Mouse (Mus musculus) kidney, embryonic 14.5 days (tissue): ENCODE measurements at regions not wholly inside any gene's neighbourhood (a gene's known extent, or its start where the extent isn't known, plus 50 kb on each side); places are given as distances from the start of the nearest gene placed in this dataset.
A peak's percentile ranks its signal among the peaks of the same experiment; 100 is the strongest.

Experiments
- ATAC-seq: fragments of 200-750 bp; cut with Nextera tagmentation; 2 replicates; pipeline ENCODE4 v1.8.0; 2017; ENCODE audit warnings: moderate number of reproducible peaks, mild to moderate bottlenecking, moderate TSS enrichment, moderate library complexity; ENCODE audit not compliant: low FRiP score, low TSS enrichment
- H3K27ac ChIP-seq: fragments of 300-500 bp; sonication (generic); 2 replicates; pipeline ENCODE4 v1.5.1; 2014; ENCODE audit warnings: low read depth, mild to moderate bottlenecking, low read length, moderate library complexity, mixed read lengths
- H3K27me3 ChIP-seq: fragments of 300-500 bp; sonication (generic); 2 replicates; pipeline ENCODE4 v1.6.1; 2014; ENCODE audit warnings: mild to moderate bottlenecking, low read length; ENCODE audit not compliant: control insufficient read depth, insufficient read depth
- H3K36me3 ChIP-seq: fragments of 300-500 bp; sonication (generic); 2 replicates; pipeline ENCODE4 v1.6.1; 2014; ENCODE audit warnings: low read length, mixed read lengths; ENCODE audit not compliant: control insufficient read depth, insufficient read depth
- H3K4me1 ChIP-seq: fragments of 300-500 bp; sonication (generic); 2 replicates; pipeline ENCODE4 v1.6.1; 2014; ENCODE audit warnings: low read length, mixed read lengths; ENCODE audit not compliant: control insufficient read depth, insufficient read depth
- H3K4me2 ChIP-seq: fragments of 300-500 bp; sonication (generic); replicated peaks from 2 replicates; pipeline ENCODE4 v1.6.1; 2014; ENCODE audit warnings: low read depth, mild to moderate bottlenecking, low read length
- H3K4me3 ChIP-seq: fragments of 300-500 bp; sonication (generic); 2 replicates; pipeline ENCODE4 v1.5.1; 2014; ENCODE audit warnings: mild to moderate bottlenecking, low read length
- H3K9ac ChIP-seq: fragments of 300-500 bp; sonication (generic); 2 replicates; pipeline ENCODE4 v1.6.1; 2014; ENCODE audit warnings: low read depth, mild to moderate bottlenecking, low read length, moderate library complexity
- H3K9me3 ChIP-seq: fragments of 300-500 bp; sonication (generic); 2 replicates; pipeline ENCODE4 v1.6.1; 2016; ENCODE audit warnings: low read length; ENCODE audit not compliant: control insufficient read depth
- WGBS: fragments of 180-500 bp; shearing (Covaris S2); extraction: QIAGEN DNeasy Blood & Tissue Kit; methylation state at CpG from one replicate; pipeline ENCODE4 v1.1.7; 2014; 5-methylcytosine and 5-hydroxymethylcytosine counted together

DNA sequence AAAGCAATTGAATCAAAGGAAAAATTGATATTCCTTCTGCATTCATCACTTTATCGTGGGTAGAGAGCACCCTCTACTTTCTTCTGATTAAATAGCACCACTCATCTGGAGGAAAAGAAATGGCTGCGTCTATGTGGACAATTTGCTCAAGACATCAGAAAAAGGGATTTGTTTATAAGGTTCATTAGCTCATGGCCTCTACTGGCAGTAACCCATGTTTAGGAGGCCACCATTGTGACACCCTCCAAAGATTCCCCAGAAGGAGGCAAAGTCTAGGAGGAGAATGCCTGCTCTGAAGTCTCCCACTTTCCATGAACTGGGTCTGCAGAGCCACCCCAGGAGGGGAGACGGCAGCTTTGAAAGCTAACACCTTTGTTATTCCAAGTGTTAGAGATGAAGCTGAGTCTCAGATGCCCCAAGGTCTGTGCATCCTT, 147.2 kb upstream of the Plscr5 start:
- no peaks in the 10 kb centered on the region for H3K4me1 ChIP-seq
- H3K9ac ChIP-seq = no peak overlapping the region
- H3K4me3 ChIP-seq = no peak overlapping the region
- H3K36me3 ChIP-seq = no peaks in the 10 kb centered on the region
- no peaks in the 10 kb centered on the region for H3K27me3 ChIP-seq
- H3K9me3 ChIP-seq = no peaks in the 10 kb centered on the region
- 38% methylated on average over 3 of the region's 3 CpGs for WGBS
- H3K4me2 ChIP-seq = no peak overlapping the region
- no peak overlapping the region for H3K27ac ChIP-seq
- no peak for ATAC-seq

DNA sequence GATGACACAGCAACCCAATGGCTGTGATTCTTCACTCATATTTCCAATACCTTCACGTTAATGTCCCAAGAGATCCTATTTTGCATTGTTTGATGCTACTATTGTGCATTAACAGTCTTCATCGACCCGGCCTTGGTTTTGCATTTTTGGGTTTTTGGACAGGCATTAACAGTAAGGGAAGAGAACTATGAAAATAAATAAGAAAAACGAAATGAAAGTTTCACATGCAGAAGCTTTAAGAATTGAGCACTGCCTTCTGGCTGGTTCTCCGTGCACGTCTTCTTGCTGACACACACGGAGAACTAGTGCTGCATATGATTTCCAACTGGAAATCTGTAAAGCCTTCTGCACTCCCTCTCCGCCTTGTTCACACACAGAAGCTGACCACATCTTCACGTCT, 148.6 kb upstream of the Plscr5 start:
- 76% methylated on average over 9 of the region's 9 CpGs for WGBS
- ATAC-seq = no peak
- Histone ChIP-seq H3K27ac (no peak overlapping the region), H3K27me3 (no peaks in the 10 kb centered on the region), H3K4me2 (no peak overlapping the region), H3K9me3 (no peaks in the 10 kb centered on the region), H3K4me3 (no peak overlapping the region), H3K4me1 (no peaks in the 10 kb centered on the region), H3K36me3 (no peaks in the 10 kb centered on the region), H3K9ac (no peak overlapping the region)

DNA sequence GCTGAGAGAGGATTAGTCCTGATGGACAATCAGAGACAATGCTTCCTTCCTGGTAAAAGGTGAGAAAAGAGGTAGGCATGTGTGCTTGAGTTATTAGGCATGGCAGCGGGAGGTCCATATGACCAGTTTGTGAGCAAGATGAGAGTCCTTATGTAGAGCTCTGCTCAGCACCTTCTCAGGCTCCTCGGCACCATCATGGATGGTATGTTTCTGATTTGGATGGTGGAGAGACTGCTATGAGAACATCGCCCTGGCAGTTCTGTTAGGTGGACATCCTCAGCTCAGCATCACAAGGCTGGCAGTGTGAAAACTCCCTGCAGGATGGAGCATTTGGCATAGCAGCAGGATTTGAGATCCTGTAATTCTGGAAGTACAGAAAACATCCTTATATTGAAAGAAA, 176.2 kb upstream of the Plscr5 start:
- no peak for ATAC-seq
- Histone ChIP-seq H3K4me3 (no peak overlapping the region), H3K4me2 (no peak overlapping the region), H3K4me1 (no peaks in the 10 kb centered on the region), H3K9ac (no peak overlapping the region), H3K27me3 (no peaks in the 10 kb centered on the region), H3K9me3 (no peaks in the 10 kb centered on the region), H3K36me3 (no peaks in the 10 kb centered on the region), H3K27ac (no peak overlapping the region)
- WGBS = 93% methylated on average over 3 of the region's 3 CpGs

DNA sequence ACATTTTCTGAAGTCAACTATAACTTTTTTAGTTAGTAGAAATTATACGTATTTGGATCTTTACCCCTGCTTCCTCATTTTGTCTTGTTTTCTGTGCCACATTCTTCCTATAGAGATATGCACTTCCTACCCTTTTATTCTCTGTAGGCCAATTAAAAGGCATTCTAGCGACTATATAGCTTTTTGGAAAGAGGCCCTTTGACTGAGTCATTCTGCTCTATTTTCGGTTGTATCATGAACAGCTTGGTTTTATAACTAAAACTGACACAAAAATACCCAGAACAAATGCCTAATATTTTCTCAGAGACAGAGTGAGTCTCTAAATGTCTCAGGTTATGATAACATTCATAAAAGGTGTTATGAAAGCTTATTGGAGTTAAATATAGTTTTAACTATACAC, 176.8 kb upstream of the Plscr5 start:
- Histone ChIP-seq H3K4me1 (no peaks in the 10 kb centered on the region), H3K9ac (no peak overlapping the region), H3K36me3 (no peaks in the 10 kb centered on the region), H3K4me3 (no peak overlapping the region), H3K27ac (no peak overlapping the region), H3K27me3 (no peaks in the 10 kb centered on the region), H3K9me3 (no peaks in the 10 kb centered on the region), H3K4me2 (no peak overlapping the region)
- WGBS = 71% methylated on average over 3 of the region's 3 CpGs
- no peak for ATAC-seq

DNA sequence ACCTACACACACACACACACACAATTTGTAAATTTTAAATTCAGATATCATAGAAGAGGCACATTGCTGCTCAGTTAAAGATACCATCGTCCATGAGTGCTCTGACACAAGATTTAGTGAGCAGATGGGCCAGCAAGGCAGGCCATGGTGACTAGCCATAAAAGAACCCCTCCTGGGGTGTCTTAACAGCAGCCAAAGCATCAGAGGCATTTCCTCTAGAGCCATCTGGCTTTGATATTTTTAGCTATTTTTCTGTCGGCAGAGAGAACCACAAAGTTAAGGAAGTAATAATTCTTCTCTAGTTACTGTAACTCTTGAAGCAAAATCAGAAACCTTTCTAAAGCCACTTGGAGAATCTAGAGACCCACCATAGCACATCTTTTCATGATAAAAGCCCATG, 204.5 kb upstream of the Plscr5 start:
- no peak overlapping the region for H3K4me2 ChIP-seq
- ATAC-seq = peak; percentile 64; the same call in 1 of the 2 replicates
- H3K4me3 ChIP-seq = no peak overlapping the region
- no peaks in the 10 kb centered on the region for H3K36me3 ChIP-seq
- no peak overlapping the region for H3K27ac ChIP-seq
- no peaks in the 10 kb centered on the region for H3K4me1 ChIP-seq
- no peak overlapping the region for H3K9ac ChIP-seq
- no peaks in the 10 kb centered on the region for H3K27me3 ChIP-seq
- WGBS = 23% methylated on average over 2 of the region's 2 CpGs
- no peaks in the 10 kb centered on the region for H3K9me3 ChIP-seq

DNA sequence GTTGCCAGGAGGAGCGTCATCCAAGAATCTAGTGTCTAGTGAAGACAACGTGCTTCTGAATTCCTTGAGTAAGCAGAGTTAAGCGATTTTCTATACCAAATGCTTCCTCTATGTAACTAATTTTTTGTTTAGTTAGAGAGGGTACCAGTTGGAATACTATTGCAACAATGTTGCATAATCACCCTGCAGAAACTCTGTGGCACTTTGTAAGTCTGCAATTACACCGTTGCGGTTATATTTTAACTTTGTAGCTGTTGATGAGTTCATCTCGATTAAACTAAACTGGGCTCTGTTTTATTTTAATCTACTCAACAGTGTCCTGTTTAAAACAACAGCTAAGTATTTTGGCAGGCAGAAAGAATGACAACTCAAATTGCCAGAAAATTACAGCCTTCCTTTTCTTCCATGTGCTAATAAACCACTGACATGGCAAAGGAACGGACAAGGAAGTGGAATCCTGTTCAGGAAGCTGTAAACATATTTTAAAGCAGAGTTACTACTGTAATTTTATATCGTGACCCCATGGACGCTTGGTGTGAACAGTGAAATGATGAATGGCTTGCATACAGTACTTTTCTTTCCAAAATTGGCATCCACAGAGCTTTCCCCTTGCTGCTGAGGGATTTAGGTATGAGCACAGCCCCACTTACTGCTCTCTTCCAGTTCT, 210.6 kb upstream of the Plscr5 start:
- peaks cover 6% of the 10 kb centered on the region; the same call in 1 of the 2 replicates for H3K4me1 ChIP-seq
- no peak for ATAC-seq
- no peak overlapping the region for H3K4me2 ChIP-seq
- H3K4me3 ChIP-seq = no peak overlapping the region
- H3K36me3 ChIP-seq = no peaks in the 10 kb centered on the region
- H3K9me3 ChIP-seq = no peaks in the 10 kb centered on the region
- 55% methylated on average over 9 of the region's 9 CpGs for WGBS
- H3K9ac ChIP-seq = no peak overlapping the region
- H3K27ac ChIP-seq = no peak overlapping the region
- no peaks in the 10 kb centered on the region for H3K27me3 ChIP-seq

DNA sequence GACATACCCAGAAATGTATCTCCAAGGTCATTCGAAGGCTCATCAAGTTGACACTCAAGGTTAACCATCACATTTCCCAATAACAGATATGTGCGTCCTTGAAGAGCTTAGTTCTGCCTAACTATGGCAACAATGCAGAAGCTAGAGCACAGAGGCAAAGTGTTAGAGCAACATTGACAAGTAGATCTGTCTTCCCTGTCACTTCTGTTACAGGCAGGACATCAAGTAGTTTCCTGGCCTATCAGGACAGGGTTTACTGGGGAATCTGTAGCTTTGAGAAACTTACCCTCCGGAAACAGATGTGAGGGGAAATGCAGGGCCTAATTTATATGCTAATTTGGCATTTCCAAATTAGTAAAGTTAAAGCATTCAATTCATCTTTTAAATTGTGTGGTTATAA, 211.2 kb upstream of the Plscr5 start:
- Histone ChIP-seq H3K4me3 (no peak overlapping the region), H3K27ac (no peak overlapping the region), H3K27me3 (no peaks in the 10 kb centered on the region), H3K4me2 (no peak overlapping the region), H3K36me3 (no peaks in the 10 kb centered on the region), H3K4me1 (peaks cover 6% of the 10 kb centered on the region; the same call in 1 of the 2 replicates), H3K9ac (no peak overlapping the region), H3K9me3 (no peaks in the 10 kb centered on the region)
- WGBS = 86% methylated on average over 3 of the region's 3 CpGs
- ATAC-seq = no peak

DNA sequence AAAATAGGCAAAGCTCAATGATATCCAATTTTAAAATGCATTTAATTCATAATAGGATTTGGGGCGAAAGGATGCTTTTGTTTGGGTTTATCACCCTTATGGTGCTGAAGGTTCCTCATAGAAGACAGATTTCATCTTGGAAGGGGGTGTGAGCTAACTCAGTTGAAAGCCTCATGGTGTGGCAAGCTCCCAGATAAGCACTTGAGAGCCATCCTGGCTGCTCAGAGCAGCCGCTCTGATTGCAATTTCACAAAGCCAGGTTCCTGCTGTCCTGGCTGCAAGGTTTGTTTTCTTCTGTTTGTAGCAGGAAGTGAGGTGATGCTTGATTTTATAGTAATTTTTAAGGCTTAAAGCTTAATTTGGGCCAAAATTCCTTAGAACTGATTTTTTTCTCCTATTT, 228.7 kb upstream of the Plscr5 start:
- 85% methylated on average over 2 of the region's 2 CpGs for WGBS
- H3K27me3 ChIP-seq = no peaks in the 10 kb centered on the region
- no peaks in the 10 kb centered on the region for H3K4me1 ChIP-seq
- no peak overlapping the region for H3K4me3 ChIP-seq
- no peak for ATAC-seq
- no peaks in the 10 kb centered on the region for H3K36me3 ChIP-seq
- no peak overlapping the region for H3K4me2 ChIP-seq
- H3K9ac ChIP-seq = no peak overlapping the region
- H3K27ac ChIP-seq = no peak overlapping the region
- no peaks in the 10 kb centered on the region for H3K9me3 ChIP-seq

DNA sequence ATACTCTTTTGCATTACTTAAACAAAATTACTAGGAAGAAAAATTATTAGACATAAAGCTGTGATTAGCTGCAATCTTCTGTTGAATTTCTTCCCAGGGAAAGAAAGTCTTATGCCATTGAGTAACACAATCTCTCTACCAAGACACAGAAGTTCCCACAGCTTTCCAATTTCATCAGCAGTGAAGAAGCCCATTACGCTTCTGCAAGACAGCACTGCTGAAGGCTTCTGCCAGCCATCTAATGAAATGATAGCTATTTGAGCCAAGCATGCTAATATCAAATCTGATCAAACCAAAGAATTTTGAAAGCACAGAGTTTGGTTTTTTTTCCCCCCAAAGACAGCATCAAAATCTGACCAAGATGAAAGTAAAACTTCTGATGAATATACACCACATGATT, 230.0 kb upstream of the Plscr5 start:
- H3K36me3 ChIP-seq = no peaks in the 10 kb centered on the region
- no peak overlapping the region for H3K27ac ChIP-seq
- H3K27me3 ChIP-seq = no peaks in the 10 kb centered on the region
- no peaks in the 10 kb centered on the region for H3K4me1 ChIP-seq
- no peak overlapping the region for H3K9ac ChIP-seq
- WGBS = 93% methylated on average over 1 of the region's 1 CpGs
- ATAC-seq = no peak
- H3K4me2 ChIP-seq = no peak overlapping the region
- H3K9me3 ChIP-seq = no peaks in the 10 kb centered on the region
- no peak overlapping the region for H3K4me3 ChIP-seq
